Mouse (Mus musculus) bone marrow, adult 2 months (tissue): ENCODE measurements at regions not wholly inside any gene's neighbourhood (a gene's known extent, or its start where the extent isn't known, plus 50 kb on each side); places are given as distances from the start of the nearest gene placed in this dataset.

Experiments used
- CTCF ChIP-seq: fragments of 200-500 bp; IDR thresholded peaks from 2 replicates; pipeline ENCODE4 v1.5.1; 2011; ENCODE audit warnings: low read length, control low read depth; ENCODE audit not compliant: control insufficient read depth, insufficient read depth
- POLR2A ChIP-seq: fragments of 200-500 bp; IDR thresholded peaks from 2 replicates; pipeline ENCODE4 v1.6.1; 2011; ENCODE audit warnings: low read depth, mild to moderate bottlenecking, control low read depth, low read length, borderline replicate concordance; ENCODE audit not compliant: control insufficient read depth

DNA sequence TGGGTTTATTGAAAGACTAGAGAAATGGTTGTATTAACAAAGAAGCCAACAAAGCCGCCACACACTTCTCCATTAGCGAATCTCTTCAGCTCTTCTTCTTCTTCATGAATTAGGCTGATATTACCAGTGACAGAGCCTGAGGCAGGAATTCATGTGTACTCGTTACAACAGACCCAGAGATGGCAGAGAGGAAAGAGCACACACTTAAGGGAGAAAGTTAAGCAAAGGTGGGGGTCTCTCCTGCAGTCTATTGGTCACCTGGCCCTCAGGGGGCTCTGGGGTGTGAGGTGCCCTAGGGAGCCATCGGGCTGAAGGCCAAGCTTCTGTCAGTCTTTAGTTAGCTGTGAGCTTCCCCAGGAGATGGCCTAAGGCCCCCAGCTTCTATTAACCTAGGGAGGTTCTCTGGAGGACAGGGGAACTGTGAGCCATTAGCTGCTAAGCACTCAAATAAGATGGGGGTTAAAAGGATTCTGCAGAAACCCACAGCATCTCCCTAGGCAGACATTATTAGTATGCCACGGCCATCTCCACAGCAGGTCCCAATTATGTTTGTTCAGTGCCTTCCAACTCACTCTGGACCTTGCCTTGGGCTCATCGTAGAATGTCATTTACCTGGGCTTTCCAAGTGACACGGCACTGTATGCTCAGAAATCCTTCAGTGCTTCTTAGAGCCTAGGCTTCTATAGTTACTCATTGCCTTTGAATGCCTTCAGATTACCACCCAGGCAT is 541.2 kb downstream of the Plekhb2 start:
- no peak for TF ChIP-seq POLR2A
- TF ChIP-seq CTCF: no peak
